Mouse (Mus musculus) intestine, embryonic 16.5 days (tissue): ENCODE results near the gene Uap1. TPM values are rescaled to one million over a fixed set of nuclear protein-coding genes. Genes with fewer than 3 reads are reported as not detected.

Experiments used
- ATAC-seq: fragments of 200-750 bp; cut with Nextera tagmentation; 2 replicates; pipeline ENCODE4 v1.8.0; 2017; ENCODE audit warnings: moderate TSS enrichment, moderate library complexity
- H3K27ac ChIP-seq: fragments of 300-500 bp; sonication (generic); 2 replicates; pipeline ENCODE4 v1.5.1; 2014; ENCODE audit warnings: mild to moderate bottlenecking, low read length
- H3K27me3 ChIP-seq: fragments of 300-500 bp; sonication (generic); replicated peaks from 2 replicates; pipeline ENCODE4 v1.6.1; 2014; ENCODE audit warnings: low read length, control low read depth, mixed read lengths; ENCODE audit not compliant: control insufficient read depth, insufficient read depth
- H3K36me3 ChIP-seq: fragments of 300-500 bp; sonication (generic); 2 replicates; pipeline ENCODE4 v1.6.1; 2014; ENCODE audit warnings: low read length, control low read depth; ENCODE audit not compliant: control insufficient read depth, insufficient read depth
- H3K4me1 ChIP-seq: fragments of 300-500 bp; sonication (generic); 2 replicates; pipeline ENCODE4 v1.6.1; 2014; ENCODE audit warnings: low read length, control low read depth, mixed read lengths; ENCODE audit not compliant: control insufficient read depth, insufficient read depth
- H3K4me2 ChIP-seq: fragments of 300-500 bp; sonication (generic); 2 replicates; pipeline ENCODE4 v1.6.1; 2014; ENCODE audit warnings: low read depth, low read length, control low read depth
- H3K4me3 ChIP-seq: fragments of 300-500 bp; sonication (generic); 2 replicates; pipeline ENCODE4 v1.5.1; 2014; ENCODE audit warnings: mild to moderate bottlenecking, low read length
- H3K9ac ChIP-seq: fragments of 300-500 bp; sonication (generic); 2 replicates; pipeline ENCODE4 v1.6.1; 2014; ENCODE audit warnings: low read depth, low read length
- H3K9me3 ChIP-seq: fragments of 300-500 bp; sonication (generic); 2 replicates; pipeline ENCODE4 v1.6.1; 2016; ENCODE audit warnings: low read length, control low read depth; ENCODE audit not compliant: control insufficient read depth
- WGBS: fragments of 180-500 bp; shearing (Covaris S2); extraction: QIAGEN DNeasy Blood & Tissue Kit; methylation state at CpG from one replicate; pipeline ENCODE4 v1.1.7; 2014; 5-methylcytosine and 5-hydroxymethylcytosine counted together
- polyA plus RNA-seq: library from polyadenylated mRNA; unstranded; fragments of >200 nt; fragmentation: Nextera tagmentation; extraction: Ambion mirVana; gene quantifications from 2 replicates; pipeline ENCODE4 v1.2.1, GENCODE M21; 2015

The Uap1 gene
- polyA plus RNA-seq, 1 experiment from 2014 or later = 46.9 TPM

- ATAC-seq = no peak
- Histone ChIP-seq H3K27me3 (no peaks in the 10 kb centered on the region), H3K27ac (0 out of 2 replicates have a peak overlapping the region, but pooled peaks have one; percentile 39), H3K4me3 (no peak overlapping the region), H3K9me3 (no peaks in the 10 kb centered on the region), H3K36me3 (no peaks in the 10 kb centered on the region), H3K4me1 (peaks cover 9% of the 10 kb centered on the region), H3K4me2 (no peak overlapping the region), H3K9ac (no peak overlapping the region)
- whole genome bisulfite sequencing = 41% methylated on average over 6 of the region's 6 CpGs
These were observed 1.1 kb upstream of the Uap1 start for GRCm38 (mm10) chr1:170175848-170176247.

GRCm38 (mm10) chr1:170173991-170174813 is 555 bp downstream of the Uap1 start:
- H3K9ac ChIP-seq = peak overlapping the region; percentile 91
- H3K4me1 ChIP-seq = peaks cover 9% of the 10 kb centered on the region
- WGBS = under 1% methylated on average over 50 of the region's 50 CpGs
- no peaks in the 10 kb centered on the region for H3K27me3 ChIP-seq
- no peaks in the 10 kb centered on the region for H3K36me3 ChIP-seq
- peak overlapping the region; percentile 77 for H3K27ac ChIP-seq
- H3K9me3 ChIP-seq = no peaks in the 10 kb centered on the region
- peak; percentile 76 for ATAC-seq
- peak overlapping the region; percentile 70 for H3K4me2 ChIP-seq
- H3K4me3 ChIP-seq = peak overlapping the region; percentile 91

- Histone ChIP-seq H3K36me3 (0 out of 2 replicates have a peak, but pooled peaks cover 3% of the 10 kb centered on the region), H3K4me2 (no peak overlapping the region), H3K9me3 (no peaks in the 10 kb centered on the region), H3K27ac (no peak overlapping the region), H3K4me3 (no peak overlapping the region), H3K27me3 (no peaks in the 10 kb centered on the region), H3K4me1 (0 out of 2 replicates have a peak, but pooled peaks cover 4% of the 10 kb centered on the region), H3K9ac (no peak overlapping the region)
- no peak for ATAC-seq
- 89% methylated on average over 6 of the region's 6 CpGs for WGBS
These were observed 7.0 kb downstream of the Uap1 start for GRCm38 (mm10) chr1:170167781-170168180.

- Histone ChIP-seq H3K4me2 (no peak overlapping the region), H3K4me3 (no peak overlapping the region), H3K9me3 (no peaks in the 10 kb centered on the region), H3K36me3 (peaks cover 3% of the 10 kb centered on the region; the same call in 1 of the 2 replicates), H3K27me3 (no peaks in the 10 kb centered on the region), H3K9ac (no peak overlapping the region), H3K27ac (no peak overlapping the region), H3K4me1 (0 out of 2 replicates have a peak, but pooled peaks cover 4% of the 10 kb centered on the region)
- 93% methylated on average over 3 of the region's 3 CpGs for WGBS
- ATAC-seq = no peak
These were observed 9.8 kb downstream of the Uap1 start for GRCm38 (mm10) chr1:170164913-170165312.

- Histone ChIP-seq H3K27me3 (no peaks in the 10 kb centered on the region), H3K27ac (0 out of 2 replicates have a peak overlapping the region, but pooled peaks have one; percentile 4), H3K9ac (no peak overlapping the region), H3K4me3 (no peak overlapping the region), H3K4me2 (no peak overlapping the region), H3K36me3 (peaks cover 3% of the 10 kb centered on the region; the same call in 1 of the 2 replicates), H3K4me1 (0 out of 2 replicates have a peak, but pooled peaks cover 4% of the 10 kb centered on the region), H3K9me3 (no peaks in the 10 kb centered on the region)
- WGBS = 80% methylated on average over 2 of the region's 2 CpGs
- no peak for ATAC-seq
These were observed 10.6 kb downstream of the Uap1 start for GRCm38 (mm10) chr1:170164053-170164614.

- WGBS = 83% methylated on average over 3 of the region's 3 CpGs
- Histone ChIP-seq H3K27me3 (no peaks in the 10 kb centered on the region), H3K36me3 (peaks cover 3% of the 10 kb centered on the region; the same call in 1 of the 2 replicates), H3K9ac (no peak overlapping the region), H3K9me3 (no peaks in the 10 kb centered on the region), H3K4me2 (no peak overlapping the region), H3K27ac (0 out of 2 replicates have a peak overlapping the region, but pooled peaks have one; percentile 4), H3K4me3 (no peak overlapping the region), H3K4me1 (0 out of 2 replicates have a peak, but pooled peaks cover 4% of the 10 kb centered on the region)
- ATAC-seq = no peak
These were observed 11.3 kb downstream of the Uap1 start for GRCm38 (mm10) chr1:170163398-170163943.

- Histone ChIP-seq H3K9ac (no peak overlapping the region), H3K27me3 (no peaks in the 10 kb centered on the region), H3K4me2 (no peak overlapping the region), H3K4me3 (no peak overlapping the region), H3K4me1 (0 out of 2 replicates have a peak, but pooled peaks cover 4% of the 10 kb centered on the region), H3K9me3 (no peaks in the 10 kb centered on the region), H3K27ac (no peak overlapping the region), H3K36me3 (peaks cover 4% of the 10 kb centered on the region; the same call in 1 of the 2 replicates)
- 79% methylated on average over 6 of the region's 6 CpGs for WGBS
- no peak for ATAC-seq
These were observed 12.9 kb downstream of the Uap1 start for GRCm38 (mm10) chr1:170161852-170162251.

GRCm38 (mm10) chr1:170160397-170160938 is 14.3 kb downstream of the Uap1 start:
- Histone ChIP-seq H3K27me3 (no peaks in the 10 kb centered on the region), H3K27ac (no peak overlapping the region), H3K4me3 (no peak overlapping the region), H3K36me3 (peaks cover 3% of the 10 kb centered on the region; the same call in 1 of the 2 replicates), H3K9me3 (no peaks in the 10 kb centered on the region), H3K4me1 (0 out of 2 replicates have a peak, but pooled peaks cover 4% of the 10 kb centered on the region), H3K4me2 (no peak overlapping the region), H3K9ac (no peak overlapping the region)
- 67% methylated on average over 3 of the region's 3 CpGs for WGBS
- no peak for ATAC-seq

GRCm38 (mm10) chr1:170159707-170160106 is 15.1 kb downstream of the Uap1 start:
- Histone ChIP-seq H3K9me3 (no peaks in the 10 kb centered on the region), H3K27ac (no peak overlapping the region), H3K27me3 (no peaks in the 10 kb centered on the region), H3K9ac (no peak overlapping the region), H3K4me1 (0 out of 2 replicates have a peak, but pooled peaks cover 4% of the 10 kb centered on the region), H3K4me2 (no peak overlapping the region), H3K4me3 (no peak overlapping the region), H3K36me3 (peaks cover 3% of the 10 kb centered on the region; the same call in 1 of the 2 replicates)
- WGBS = 89% methylated on average over 2 of the region's 2 CpGs
- ATAC-seq = no peak
